Mouse (Mus musculus) megakaryocyte-erythroid progenitor cell, adult 5 weeks (primary cell): ENCODE data around the gene Shcbp1. TPM values are rescaled to one million over a fixed set of nuclear protein-coding genes. Genes with fewer than 3 reads are reported as not detected.

Experiments used
- polyA plus RNA-seq: library from polyadenylated mRNA; stranded (reverse); fragments of >175 nt; gene quantifications from 2 replicates; pipeline ENCODE4 v1.2.3, GENCODE M21; 2012

Shcbp1 gene
- polyA plus RNA-seq, result 0.83 and 1.2 TPM in 2 replicates

GRCm38 (mm10) chr8:4779254-4780055, at the start of gene Shcbp1:
Gene Shcbp1, minus strand, starts transcription at chr8:4779567.

Other genes starting within 250 kb of the Shcbp1 start
- 0.21 and 0.36 TPM in 2 replicates for gene Zfp958, start 166.4 kb downstream of the Shcbp1 start, polyA plus RNA-seq